Mouse (Mus musculus): ENCODE results near the gene Myl9. TPM values are rescaled to one million over a fixed set of nuclear protein-coding genes. Genes with fewer than 3 reads are reported as not detected.

The Myl9 gene
- 39.2 and 40.0 TPM in 2 replicates for polyA plus RNA-seq (2012; rRNA removed)

GRCm38 (mm10) chr2:156774738-156775454, at the start of gene Myl9:
Gene Myl9, plus strand, starts transcription at chr2:156775420.
- Histone ChIP-seq H3K27me3 (ENCODE audit: control insufficient read depth, insufficient read depth, low read length) (no peaks in the 10 kb centered on the region), H3K4me3 (replicated peaks; ENCODE audit: insufficient read depth, low read depth, low read length) (peak within 1 kb of the TSS; percentile 11), H3K4me1 (ENCODE audit: control insufficient read depth, insufficient read depth, low read length) (no peaks in the 10 kb centered on the region; the same call in 1 of the 2 replicates), H3K27ac (ENCODE audit: insufficient read depth, low read length) (no peak within 1 kb of the TSS)
- no peak for TF ChIP-seq CTCF (IDR thresholded peaks at IDR 0.05; ENCODE audit: borderline replicate concordance, insufficient read depth, low read depth, low read length)
- no peak for TF ChIP-seq POLR2A (IDR thresholded peaks at IDR 0.05; ENCODE audit: borderline replicate concordance, insufficient read depth, low read length)
- no peak for DNase-seq
- WGBS, result 8% methylated on average over 28 of the region's 28 CpGs

- Histone ChIP-seq H3K4me3 (replicated peaks; ENCODE audit: insufficient read depth, low read depth, low read length) (no peak overlapping the region), H3K27me3 (ENCODE audit: control insufficient read depth, insufficient read depth, low read length) (no peaks in the 10 kb centered on the region), H3K4me1 (ENCODE audit: control insufficient read depth, insufficient read depth, low read length) (peaks cover 35% of the 10 kb centered on the region), H3K27ac (ENCODE audit: insufficient read depth, low read length) (no peak overlapping the region)
- TF ChIP-seq POLR2A (IDR thresholded peaks at IDR 0.05; ENCODE audit: borderline replicate concordance, insufficient read depth, low read length) (no peak), CTCF (IDR thresholded peaks at IDR 0.05; ENCODE audit: borderline replicate concordance, insufficient read depth, low read depth, low read length) (no peak)
- 38% methylated on average over 7 of the region's 7 CpGs for WGBS
- DNase-seq, result no peak
Measured at GRCm38 (mm10) chr2:156726344-156726743, 48.9 kb upstream of the Myl9 start.

GRCm38 (mm10) chr2:156726878-156727277, 48.3 kb upstream of the Myl9 start:
- peak; percentile 60 to 72 for DNase-seq
- Histone ChIP-seq H3K4me3 (replicated peaks; ENCODE audit: insufficient read depth, low read depth, low read length) (no peak overlapping the region), H3K27me3 (ENCODE audit: control insufficient read depth, insufficient read depth, low read length) (no peaks in the 10 kb centered on the region), H3K27ac (ENCODE audit: insufficient read depth, low read length) (no peak overlapping the region), H3K4me1 (ENCODE audit: control insufficient read depth, insufficient read depth, low read length) (peaks cover 39% of the 10 kb centered on the region)
- TF ChIP-seq POLR2A (IDR thresholded peaks at IDR 0.05; ENCODE audit: borderline replicate concordance, insufficient read depth, low read length) (no peak), CTCF (IDR thresholded peaks at IDR 0.05; ENCODE audit: borderline replicate concordance, insufficient read depth, low read depth, low read length) (no peak)
- 5% methylated on average over 3 of the region's 3 CpGs for WGBS

- DNase-seq, result no peak
- no peak overlapping the region for H3K27ac ChIP-seq (ENCODE audit: insufficient read depth, low read length)
- 69% methylated on average over 9 of the region's 10 CpGs for WGBS
- peaks cover 38% of the 10 kb centered on the region for H3K4me1 ChIP-seq (ENCODE audit: control insufficient read depth, insufficient read depth, low read length)
- TF ChIP-seq POLR2A (IDR thresholded peaks at IDR 0.05; ENCODE audit: borderline replicate concordance, insufficient read depth, low read length) (no peak), CTCF (IDR thresholded peaks at IDR 0.05; ENCODE audit: borderline replicate concordance, insufficient read depth, low read depth, low read length) (no peak)
- no peaks in the 10 kb centered on the region for H3K27me3 ChIP-seq (ENCODE audit: control insufficient read depth, insufficient read depth, low read length)
- H3K4me3 ChIP-seq (replicated peaks; ENCODE audit: insufficient read depth, low read depth, low read length), result no peak overlapping the region
Measured at GRCm38 (mm10) chr2:156729537-156730469, 45.4 kb upstream of the Myl9 start.

- no peak overlapping the region for H3K27ac ChIP-seq (ENCODE audit: insufficient read depth, low read length)
Measured at GRCm38 (mm10) chr2:156730501-156730921, 44.7 kb upstream of the Myl9 start.

GRCm38 (mm10) chr2:156731592-156731991, 43.6 kb upstream of the Myl9 start:
- H3K4me1 ChIP-seq (ENCODE audit: control insufficient read depth, insufficient read depth, low read length), result peaks cover 39% of the 10 kb centered on the region
- H3K4me3 ChIP-seq (replicated peaks; ENCODE audit: insufficient read depth, low read depth, low read length), result no peak overlapping the region
- no peaks in the 10 kb centered on the region for H3K27me3 ChIP-seq (ENCODE audit: control insufficient read depth, insufficient read depth, low read length)
- H3K27ac ChIP-seq (ENCODE audit: insufficient read depth, low read length), result no peak overlapping the region
- DNase-seq, result no peak
- TF ChIP-seq POLR2A (IDR thresholded peaks at IDR 0.05; ENCODE audit: borderline replicate concordance, insufficient read depth, low read length) (no peak), CTCF (IDR thresholded peaks at IDR 0.05; ENCODE audit: borderline replicate concordance, insufficient read depth, low read depth, low read length) (no peak)

More at GRCm38 (mm10) chr2:156730501-156730921, 44.7 kb upstream of the Myl9 start:
- Histone ChIP-seq H3K27me3 (ENCODE audit: control insufficient read depth, insufficient read depth, low read length) (no peaks in the 10 kb centered on the region), H3K4me1 (ENCODE audit: control insufficient read depth, insufficient read depth, low read length) (peaks cover 39% of the 10 kb centered on the region), H3K4me3 (replicated peaks; ENCODE audit: insufficient read depth, low read depth, low read length) (no peak overlapping the region)
- no peak for DNase-seq
- TF ChIP-seq POLR2A (IDR thresholded peaks at IDR 0.05; ENCODE audit: borderline replicate concordance, insufficient read depth, low read length), result no peak
- TF ChIP-seq CTCF (IDR thresholded peaks at IDR 0.05; ENCODE audit: borderline replicate concordance, insufficient read depth, low read depth, low read length), result no peak
- 74% methylated on average over 12 of the region's 12 CpGs for WGBS

- Histone ChIP-seq H3K27me3 (ENCODE audit: control insufficient read depth, insufficient read depth, low read length) (no peaks in the 10 kb centered on the region), H3K4me1 (ENCODE audit: control insufficient read depth, insufficient read depth, low read length) (peaks cover 39% of the 10 kb centered on the region), H3K27ac (ENCODE audit: insufficient read depth, low read length) (no peak overlapping the region), H3K4me3 (replicated peaks; ENCODE audit: insufficient read depth, low read depth, low read length) (no peak overlapping the region)
- TF ChIP-seq CTCF (IDR thresholded peaks at IDR 0.05; ENCODE audit: borderline replicate concordance, insufficient read depth, low read depth, low read length) (no peak), POLR2A (IDR thresholded peaks at IDR 0.05; ENCODE audit: borderline replicate concordance, insufficient read depth, low read length) (no peak)
- WGBS, result 22% methylated on average over 6 of the region's 6 CpGs
- DNase-seq, result peak; percentile 49 to 67
Measured at GRCm38 (mm10) chr2:156732109-156732508, 43.1 kb upstream of the Myl9 start.
